Mouse (Mus musculus) heart, embryonic 14.5 days (tissue): ENCODE results near the gene Sema7a. TPM values are rescaled to one million over a fixed set of nuclear protein-coding genes. Genes with fewer than 3 reads are reported as not detected.

Experiments used
- ATAC-seq: fragments of 200-750 bp; cut with Nextera tagmentation; 2 replicates; pipeline ENCODE4 v1.8.0; 2017; ENCODE audit warnings: low read depth, moderate TSS enrichment; ENCODE audit not compliant: insufficient number of reproducible peaks, insufficient read depth, low FRiP score
- H3K27ac ChIP-seq, 2 experiments: fragments of 200-500 bp in 1 of 2; fragments of 300-500 bp in 1 of 2; sonication (generic) in 1 of 2; replicated peaks in 1 of 2; 2 replicates each; pipeline ENCODE4 v1.5.1; 2012 to 2014; ENCODE audit warnings: low read depth in 2 of 2, low read length in 2 of 2, control low read depth in 1 of 2, mild to moderate bottlenecking in 1 of 2, mixed read lengths in 1 of 2; ENCODE audit not compliant: control insufficient read depth in 1 of 2, insufficient read depth in 1 of 2
- H3K27me3 ChIP-seq: fragments of 300-500 bp; sonication (generic); 2 replicates; pipeline ENCODE4 v1.6.1; 2014; ENCODE audit warnings: mild to moderate bottlenecking, low read length, control low read depth; ENCODE audit not compliant: control insufficient read depth, insufficient read depth
- H3K36me3 ChIP-seq: fragments of 300-500 bp; sonication (generic); 2 replicates; pipeline ENCODE4 v1.6.1; 2014; ENCODE audit warnings: mild to moderate bottlenecking, control low read depth, low read length, mixed read lengths; ENCODE audit not compliant: control insufficient read depth, insufficient read depth
- H3K4me1 ChIP-seq, 2 experiments: fragments of 200-500 bp in 1 of 2; fragments of 300-500 bp in 1 of 2; sonication (generic) in 1 of 2; 2 replicates each; pipeline ENCODE4 v1.6.1; 2012 to 2014; ENCODE audit warnings: low read length in 2 of 2, control low read depth in 1 of 2, mixed read lengths in 1 of 2; ENCODE audit not compliant: control insufficient read depth in 2 of 2, insufficient read depth in 2 of 2
- H3K4me2 ChIP-seq: fragments of 300-500 bp; sonication (generic); 2 replicates; pipeline ENCODE4 v1.6.1; 2014; ENCODE audit warnings: mild to moderate bottlenecking, low read length
- H3K4me3 ChIP-seq, 2 experiments: fragments of 200-500 bp in 1 of 2; fragments of 300-500 bp in 1 of 2; sonication (generic) in 1 of 2; 2 replicates each; pipeline ENCODE4 v1.5.1; 2012 to 2014; ENCODE audit warnings: low read length in 2 of 2, mild to moderate bottlenecking in 2 of 2, control low read depth in 1 of 2, low read depth in 1 of 2, moderate library complexity in 1 of 2; ENCODE audit not compliant: control insufficient read depth in 1 of 2, insufficient read depth in 1 of 2
- H3K9ac ChIP-seq: fragments of 300-500 bp; sonication (generic); 2 replicates; pipeline ENCODE4 v1.6.1; 2014; ENCODE audit warnings: mild to moderate bottlenecking, low read length
- H3K9me3 ChIP-seq: fragments of 300-500 bp; sonication (generic); 2 replicates; pipeline ENCODE4 v1.6.1; 2016; ENCODE audit warnings: low read length, control low read depth; ENCODE audit not compliant: control insufficient read depth
- WGBS: fragments of 180-500 bp; shearing (Covaris S2); extraction: QIAGEN DNeasy Blood & Tissue Kit; methylation state at CpG from one replicate; pipeline ENCODE4 v1.1.7; 2014; 5-methylcytosine and 5-hydroxymethylcytosine counted together
- polyA plus RNA-seq: library from polyadenylated mRNA; unstranded; fragments of >200 nt; fragmentation: Nextera tagmentation; extraction: Ambion mirVana; gene quantifications from 2 replicates; pipeline ENCODE4 v1.2.1, GENCODE M21; 2014

Sema7a gene
- polyA plus RNA-seq, 1 experiment from 2014 or later = 0.70 TPM

- Histone ChIP-seq H3K27ac (no peak overlapping the region), H3K9ac (no peak overlapping the region), H3K36me3 (no peaks in the 10 kb centered on the region), H3K4me2 (no peak overlapping the region), H3K4me3 (no peak overlapping the region), H3K9me3 (no peaks in the 10 kb centered on the region), H3K27me3 (no peaks in the 10 kb centered on the region), H3K4me1 (peaks cover 24 to 34% of the 10 kb centered on the region in 2 experiments)
- ATAC-seq = no peak
- WGBS = 83% methylated on average over 5 of the region's 5 CpGs
Measured at GRCm38 (mm10) chr9:57963998-57964395, 24.1 kb downstream of the Sema7a start.

GRCm38 (mm10) chr9:57964528-57965250 is 24.8 kb downstream of the Sema7a start:
- no peak overlapping the region for H3K4me3 ChIP-seq
- no peaks in the 10 kb centered on the region for H3K36me3 ChIP-seq
- ATAC-seq = no peak
- WGBS = 79% methylated on average over 6 of the region's 6 CpGs
- H3K4me2 ChIP-seq = no peak overlapping the region
- H3K27me3 ChIP-seq = no peaks in the 10 kb centered on the region
- H3K27ac ChIP-seq = no peak overlapping the region
- H3K9ac ChIP-seq = no peak overlapping the region
- H3K9me3 ChIP-seq = no peaks in the 10 kb centered on the region
- H3K4me1 ChIP-seq = peaks cover 21 to 33% of the 10 kb centered on the region in 2 experiments

- no peaks in the 10 kb centered on the region for H3K27me3 ChIP-seq
- WGBS = 49% methylated on average over 12 of the region's 12 CpGs
- H3K27ac ChIP-seq = no peak overlapping the region
- no peak overlapping the region for H3K9ac ChIP-seq
- H3K4me2 ChIP-seq = no peak overlapping the region
- no peaks in the 10 kb centered on the region for H3K9me3 ChIP-seq
- H3K36me3 ChIP-seq = no peaks in the 10 kb centered on the region
- H3K4me3 ChIP-seq = no peak overlapping the region
- ATAC-seq = no peak
- peaks cover 13 to 26% of the 10 kb centered on the region in 2 experiments for H3K4me1 ChIP-seq
Measured at GRCm38 (mm10) chr9:57965281-57966185, 25.6 kb downstream of the Sema7a start.

- H3K9me3 ChIP-seq = no peaks in the 10 kb centered on the region
- H3K9ac ChIP-seq = no peak overlapping the region; the same call in 1 of the 2 replicates
- H3K4me3 ChIP-seq = no peak overlapping the region
- no peak overlapping the region for H3K27ac ChIP-seq
- H3K27me3 ChIP-seq = no peaks in the 10 kb centered on the region
- WGBS = 45% methylated on average over 14 of the region's 14 CpGs
- H3K36me3 ChIP-seq = no peaks in the 10 kb centered on the region
- no peak for ATAC-seq
- H3K4me2 ChIP-seq = no peak overlapping the region; the same call in 1 of the 2 replicates
- H3K4me1 ChIP-seq = peaks cover 13 to 20% of the 10 kb centered on the region in 2 experiments
Measured at GRCm38 (mm10) chr9:57967237-57967960, 27.5 kb downstream of the Sema7a start.

- no peak overlapping the region for H3K4me2 ChIP-seq
- no peaks in the 10 kb centered on the region for H3K9me3 ChIP-seq
- WGBS = 76% methylated on average over 9 of the region's 9 CpGs
- H3K27me3 ChIP-seq = no peaks in the 10 kb centered on the region
- no peak overlapping the region for H3K9ac ChIP-seq
- ATAC-seq = no peak
- peaks cover 17 to 28% of the 10 kb centered on the region in 2 experiments for H3K4me1 ChIP-seq
- H3K4me3 ChIP-seq = no peak overlapping the region
- H3K27ac ChIP-seq = no peak overlapping the region
- no peaks in the 10 kb centered on the region for H3K36me3 ChIP-seq
Measured at GRCm38 (mm10) chr9:57968166-57968771, 28.4 kb downstream of the Sema7a start.

GRCm38 (mm10) chr9:57968783-57969542 is 29.1 kb downstream of the Sema7a start:
- no peak for ATAC-seq
- Histone ChIP-seq H3K4me1 (peaks cover 20 to 31% of the 10 kb centered on the region in 2 experiments), H3K36me3 (no peaks in the 10 kb centered on the region), H3K4me2 (no peak overlapping the region), H3K9ac (no peak overlapping the region), H3K4me3 (no peak overlapping the region), H3K27ac (no peak overlapping the region), H3K9me3 (no peaks in the 10 kb centered on the region), H3K27me3 (no peaks in the 10 kb centered on the region)
- WGBS = 82% methylated on average over 8 of the region's 8 CpGs
